Mouse (Mus musculus): ENCODE data around the gene Golm1.

DNA sequence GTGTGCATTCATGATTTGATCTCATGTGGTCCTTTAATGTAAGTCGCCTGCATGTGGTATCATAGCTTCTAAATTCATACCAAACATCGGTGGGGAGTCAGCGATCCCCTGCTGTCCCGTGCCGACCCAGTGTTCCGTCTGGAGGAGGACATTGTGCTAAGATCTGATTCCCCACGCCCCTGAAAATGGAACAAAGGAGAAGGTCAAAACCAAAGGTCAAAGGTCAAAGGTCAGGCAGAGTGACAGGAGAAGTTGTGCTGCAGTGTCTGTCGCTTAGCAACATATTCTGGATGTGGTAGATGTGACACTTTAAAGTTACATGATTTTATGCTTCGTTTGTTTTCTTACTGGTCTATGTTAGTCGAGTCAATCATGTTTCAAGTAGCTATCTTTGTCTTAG, 15.9 kb upstream of the Golm1 start:
- TF ChIP-seq CTCF (IDR thresholded peaks at IDR 0.05; ENCODE audit: low read depth, low read length) (no peak), POLR2A (IDR thresholded peaks at IDR 0.05; ENCODE audit: extremely low read depth, insufficient read depth, low read length) (no peak)
